Mouse (Mus musculus) embryonic facial prominence, embryonic 12.5 days (tissue): ENCODE results near the gene Gart. TPM values are rescaled to one million over a fixed set of nuclear protein-coding genes. Genes with fewer than 3 reads are reported as not detected.
A peak's percentile ranks its signal among the peaks of the same experiment; 100 is the strongest.

Experiments
- ATAC-seq: fragments of 200-750 bp; cut with Nextera tagmentation; 2 replicates; pipeline ENCODE4 v1.8.0; 2017; ENCODE audit not compliant: insufficient number of reproducible peaks, insufficient read depth, low FRiP score, low TSS enrichment
- H3K27ac ChIP-seq: fragments of 300-500 bp; sonication (generic); 2 replicates; pipeline ENCODE4 v1.5.1; 2016; ENCODE audit warnings: mild to moderate bottlenecking
- H3K27me3 ChIP-seq: fragments of 300-500 bp; sonication (generic); 2 replicates; pipeline ENCODE4 v1.6.1; 2016; ENCODE audit warnings: mild to moderate bottlenecking, moderate library complexity
- H3K36me3 ChIP-seq: fragments of 300-500 bp; sonication (generic); 2 replicates; pipeline ENCODE4 v1.6.1; 2016; ENCODE audit warnings: mild to moderate bottlenecking
- H3K4me1 ChIP-seq: fragments of 300-500 bp; sonication (generic); 2 replicates; pipeline ENCODE4 v1.6.1; 2016
- H3K4me2 ChIP-seq: fragments of 300-500 bp; sonication (generic); replicated peaks from 2 replicates; pipeline ENCODE4 v1.6.1; 2016; ENCODE audit warnings: mild to moderate bottlenecking, moderate library complexity
- H3K4me3 ChIP-seq: fragments of 300-500 bp; sonication (generic); 2 replicates; pipeline ENCODE4 v1.5.1; 2016; ENCODE audit warnings: mild to moderate bottlenecking
- H3K9ac ChIP-seq: fragments of 300-500 bp; sonication (generic); 2 replicates; pipeline ENCODE4 v1.6.1; 2016; ENCODE audit warnings: mild to moderate bottlenecking, moderate library complexity
- H3K9me3 ChIP-seq: fragments of 300-500 bp; sonication (generic); 2 replicates; pipeline ENCODE4 v1.6.1; 2016; ENCODE audit warnings: mild to moderate bottlenecking, moderate library complexity
- WGBS: fragments of 180-500 bp; shearing (Covaris S2); methylation state at CpG from one replicate; pipeline ENCODE4 v1.1.7; 2016; 5-methylcytosine and 5-hydroxymethylcytosine counted together
- polyA plus RNA-seq: library from polyadenylated mRNA; unstranded; fragments of >200 nt; fragmentation: Nextera tagmentation; extraction: Ambion mirVana; gene quantifications from 2 replicates; pipeline ENCODE4 v1.2.1, GENCODE M21; 2016

Gart gene
- polyA plus RNA-seq, 1 experiment from 2014 or later = 121 TPM

DNA sequence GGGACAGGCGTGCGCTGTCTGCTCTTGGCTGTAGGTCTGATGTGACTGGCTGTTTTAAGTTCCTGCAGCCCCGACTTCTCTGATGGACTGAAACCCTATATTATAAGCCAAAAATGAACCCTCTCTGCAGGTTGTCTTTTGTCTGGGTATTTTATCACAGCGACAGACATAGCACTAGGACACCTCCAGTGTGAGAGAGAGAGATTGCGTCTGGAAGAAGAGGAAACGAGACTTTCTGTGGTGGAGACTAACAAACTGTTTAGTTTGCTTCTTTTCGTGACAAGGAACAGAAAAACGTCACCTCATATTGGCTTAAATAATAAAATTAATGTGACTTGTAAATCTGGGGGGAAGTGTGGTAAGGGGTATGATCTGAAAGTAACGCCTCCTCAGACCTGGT is 45.1 kb downstream of the Gart start:
- Histone ChIP-seq H3K9ac (no peak overlapping the region), H3K27ac (no peak overlapping the region)
- 70% methylated on average over 9 of the region's 9 CpGs for WGBS

DNA sequence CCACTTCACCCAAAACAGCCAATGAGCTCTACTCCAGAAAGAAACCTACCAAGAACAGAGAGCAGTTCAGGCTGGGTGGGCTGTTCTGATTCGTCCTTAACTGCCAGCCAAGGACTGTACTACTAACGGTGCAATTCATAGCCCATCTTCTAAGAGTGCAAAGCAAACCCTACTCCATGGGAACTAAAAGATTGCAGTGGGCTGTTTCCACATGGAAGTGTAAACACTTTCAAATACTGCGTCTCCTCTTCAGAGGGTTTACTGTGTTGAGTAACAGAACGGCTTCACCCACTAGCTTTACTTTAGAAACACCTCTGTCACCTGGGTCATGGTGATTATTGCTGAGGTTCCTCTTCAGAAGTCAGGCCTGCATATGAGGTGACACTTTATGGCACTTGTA is 45.7 kb downstream of the Gart start:
- WGBS = 77% methylated on average over 4 of the region's 4 CpGs
- H3K27me3 ChIP-seq = 0 out of 2 replicates have a peak, but pooled peaks cover 9% of the 10 kb centered on the region

More for the DNA sequence above, 45.1 kb downstream of the Gart start:
- H3K27me3 ChIP-seq = 0 out of 2 replicates have a peak, but pooled peaks cover 9% of the 10 kb centered on the region
- no peak overlapping the region for H3K4me3 ChIP-seq
- no peaks in the 10 kb centered on the region for H3K36me3 ChIP-seq
- no peaks in the 10 kb centered on the region for H3K9me3 ChIP-seq
- H3K4me2 ChIP-seq = no peak overlapping the region
- H3K4me1 ChIP-seq = peaks cover 2% of the 10 kb centered on the region; the same call in 1 of the 2 replicates
- no peak for ATAC-seq

DNA sequence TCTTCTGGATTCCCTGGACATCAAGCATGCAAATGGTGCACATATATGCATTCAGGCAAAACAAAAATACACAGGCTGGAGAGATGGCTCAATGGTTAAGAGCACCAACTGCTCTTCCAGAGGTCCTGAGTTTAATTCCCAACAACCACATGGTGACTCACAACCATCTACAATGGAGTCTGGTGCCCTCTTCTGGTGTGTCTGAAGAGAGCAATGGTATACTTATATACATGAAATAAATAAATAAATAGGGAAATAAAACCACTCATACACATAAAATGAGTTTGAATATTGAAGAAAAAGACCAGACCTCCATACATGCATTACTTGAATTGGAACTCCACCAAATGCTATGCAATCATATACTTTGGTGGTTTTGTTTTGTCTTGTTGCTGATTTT is 47.5 kb downstream of the Gart start:
- Histone ChIP-seq H3K27ac (no peak overlapping the region), H3K27me3 (0 out of 2 replicates have a peak, but pooled peaks cover 9% of the 10 kb centered on the region), H3K4me1 (peaks cover 7% of the 10 kb centered on the region; the same call in 1 of the 2 replicates), H3K4me2 (no peak overlapping the region), H3K36me3 (no peaks in the 10 kb centered on the region), H3K9ac (no peak overlapping the region), H3K4me3 (no peak overlapping the region), H3K9me3 (no peaks in the 10 kb centered on the region)
- ATAC-seq = no peak

More for the DNA sequence above, 45.7 kb downstream of the Gart start:
- Histone ChIP-seq H3K4me2 (no peak overlapping the region), H3K27ac (no peak overlapping the region), H3K9ac (no peak overlapping the region), H3K9me3 (no peaks in the 10 kb centered on the region), H3K4me1 (peaks cover 7% of the 10 kb centered on the region; the same call in 1 of the 2 replicates), H3K36me3 (no peaks in the 10 kb centered on the region), H3K4me3 (no peak overlapping the region)
- no peak for ATAC-seq

DNA sequence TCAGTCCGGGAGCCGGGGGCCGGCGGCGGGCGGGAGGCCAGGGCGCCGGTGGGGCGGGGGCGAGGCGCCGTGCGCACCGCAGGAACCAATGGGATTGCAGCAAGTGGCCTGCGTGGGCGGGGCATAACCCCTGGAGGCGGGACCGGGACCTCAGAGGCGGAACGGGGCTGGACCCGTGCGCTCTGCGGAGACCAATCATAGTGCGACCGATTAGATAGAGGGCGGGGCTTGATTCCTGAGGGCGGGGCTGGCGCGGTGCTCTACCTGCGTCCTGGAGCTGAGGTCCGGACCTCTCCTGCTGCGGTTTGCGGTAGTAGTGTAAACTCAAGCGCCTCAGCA is 49.1 kb downstream of the Gart start, which contains the start of gene Tmem50b:
Gene Tmem50b (minus strand): TSS at position 129 of the 339 bp plus-strand sequence.
- peak within 1 kb of the TSS; percentile 69 for H3K9ac ChIP-seq
- under 1% methylated on average over 34 of the region's 34 CpGs for WGBS
- H3K27ac ChIP-seq = no peak within 1 kb of the TSS
- H3K4me3 ChIP-seq = peak within 1 kb of the TSS; percentile 88
- ATAC-seq = peak; percentile 97
- 0 out of 2 replicates have a peak, but pooled peaks cover 9% of the 10 kb centered on the region for H3K27me3 ChIP-seq
- H3K9me3 ChIP-seq = no peaks in the 10 kb centered on the region
- H3K4me1 ChIP-seq = peaks cover 11% of the 10 kb centered on the region
- H3K4me2 ChIP-seq = peak within 1 kb of the TSS; percentile 93
- H3K36me3 ChIP-seq = no peaks in the 10 kb centered on the region

DNA sequence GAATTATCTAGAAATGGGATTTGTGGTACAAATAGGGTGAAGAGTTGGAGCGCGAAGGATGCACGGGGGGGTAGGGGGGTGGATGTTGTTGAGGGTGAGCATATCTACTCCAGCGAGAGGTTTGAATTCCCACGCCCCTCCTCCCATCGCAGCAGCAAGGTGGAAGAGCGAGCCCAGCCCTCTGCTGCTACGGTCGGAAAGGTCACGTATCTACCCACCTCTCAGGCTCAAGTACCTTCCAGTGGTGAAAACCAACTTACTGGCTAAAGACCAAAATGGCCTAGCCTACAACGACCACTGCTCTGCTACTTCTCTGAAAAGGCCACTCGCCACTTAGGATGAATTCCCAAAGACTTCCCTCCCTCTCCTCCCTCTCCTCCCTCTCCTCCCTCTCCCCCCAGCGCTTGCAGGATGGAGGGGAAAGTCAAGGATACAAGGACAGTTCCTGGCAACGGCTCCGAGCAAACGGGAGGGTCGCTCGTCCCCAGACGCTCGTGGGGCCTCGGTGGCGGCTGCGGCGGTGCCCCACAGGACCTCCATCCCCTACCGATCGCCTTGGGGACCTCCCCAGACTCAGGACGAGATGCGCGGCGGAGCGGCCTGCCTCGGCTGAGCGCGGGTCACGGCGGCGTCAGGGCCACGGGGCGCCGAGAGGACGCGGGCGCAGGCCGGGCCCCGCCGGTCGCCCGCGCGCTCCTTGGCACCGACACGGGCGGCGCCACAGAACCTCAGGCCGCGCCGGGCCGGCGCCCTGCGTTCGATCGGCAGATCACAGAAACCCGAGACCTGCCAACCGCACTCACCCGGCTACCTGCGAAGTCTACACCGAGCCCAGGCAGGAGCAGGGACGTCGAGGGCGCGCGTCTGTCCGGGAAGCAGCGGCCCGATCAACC is 49.7 kb downstream of the Gart start:
- peak overlapping the region; percentile 88 for H3K4me3 ChIP-seq
- peak overlapping the region; percentile 93 for H3K4me2 ChIP-seq
- H3K4me1 ChIP-seq = peaks cover 18% of the 10 kb centered on the region
- H3K36me3 ChIP-seq = no peaks in the 10 kb centered on the region
- peak overlapping the region; percentile 69 for H3K9ac ChIP-seq
- no peak for ATAC-seq
- H3K27ac ChIP-seq = no peak overlapping the region
- under 1% methylated on average over 63 of the region's 75 CpGs for WGBS
- H3K27me3 ChIP-seq = 0 out of 2 replicates have a peak, but pooled peaks cover 9% of the 10 kb centered on the region
- no peaks in the 10 kb centered on the region for H3K9me3 ChIP-seq

DNA sequence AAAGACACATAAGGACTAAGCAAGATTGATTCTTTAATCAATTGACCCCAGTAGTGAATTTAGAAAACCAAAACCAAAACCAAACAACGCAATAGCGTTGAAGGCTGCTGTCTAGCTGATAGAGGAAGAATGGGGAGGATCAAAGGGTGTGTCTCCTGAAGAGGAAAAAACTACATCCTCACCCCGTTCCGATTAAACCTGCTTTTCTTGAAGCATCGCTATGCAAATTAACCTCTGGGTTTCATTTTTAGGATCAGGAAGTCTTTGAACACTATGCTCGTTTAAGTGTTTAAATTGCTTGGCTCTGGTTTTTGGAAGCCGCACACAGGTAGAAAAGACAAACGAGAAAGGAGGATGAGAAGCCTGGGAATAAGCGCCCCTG is 50.4 kb downstream of the Gart start:
- ATAC-seq = no peak
- Histone ChIP-seq H3K27me3 (0 out of 2 replicates have a peak, but pooled peaks cover 9% of the 10 kb centered on the region), H3K27ac (no peak overlapping the region), H3K36me3 (no peaks in the 10 kb centered on the region), H3K9ac (peak overlapping the region; percentile 69; the same call in 1 of the 2 replicates), H3K4me2 (peak overlapping the region; percentile 93), H3K4me3 (peak overlapping the region; percentile 88), H3K4me1 (peaks cover 20% of the 10 kb centered on the region), H3K9me3 (no peaks in the 10 kb centered on the region)
- WGBS = 17% methylated on average over 9 of the region's 9 CpGs

DNA sequence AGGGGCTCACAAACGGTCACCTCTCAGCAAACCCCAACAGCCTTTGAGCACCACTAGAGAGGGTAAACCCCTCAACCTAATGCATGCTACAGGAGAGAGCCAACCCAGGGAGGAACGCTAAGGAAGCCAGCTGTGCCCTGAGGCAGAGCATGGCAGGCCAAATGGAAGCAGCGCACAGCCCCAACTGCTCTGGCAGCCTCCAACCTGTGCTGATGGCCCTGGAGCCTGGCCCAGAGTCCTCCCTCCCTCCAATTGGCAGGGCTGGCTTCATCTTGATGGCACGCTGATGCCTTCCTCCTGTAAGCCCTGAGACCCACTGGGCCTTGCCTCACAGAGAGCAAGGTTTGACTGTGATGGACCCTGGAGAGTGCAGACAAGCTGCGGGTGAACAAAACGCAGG is 51.7 kb downstream of the Gart start:
- WGBS = 77% methylated on average over 6 of the region's 6 CpGs
- no peaks in the 10 kb centered on the region for H3K36me3 ChIP-seq
- 0 out of 2 replicates have a peak, but pooled peaks cover 9% of the 10 kb centered on the region for H3K27me3 ChIP-seq
- peaks cover 20% of the 10 kb centered on the region for H3K4me1 ChIP-seq
- H3K9ac ChIP-seq = no peak overlapping the region
- ATAC-seq = no peak
- H3K9me3 ChIP-seq = no peaks in the 10 kb centered on the region
- H3K4me3 ChIP-seq = no peak overlapping the region
- no peak overlapping the region for H3K4me2 ChIP-seq
- no peak overlapping the region for H3K27ac ChIP-seq

DNA sequence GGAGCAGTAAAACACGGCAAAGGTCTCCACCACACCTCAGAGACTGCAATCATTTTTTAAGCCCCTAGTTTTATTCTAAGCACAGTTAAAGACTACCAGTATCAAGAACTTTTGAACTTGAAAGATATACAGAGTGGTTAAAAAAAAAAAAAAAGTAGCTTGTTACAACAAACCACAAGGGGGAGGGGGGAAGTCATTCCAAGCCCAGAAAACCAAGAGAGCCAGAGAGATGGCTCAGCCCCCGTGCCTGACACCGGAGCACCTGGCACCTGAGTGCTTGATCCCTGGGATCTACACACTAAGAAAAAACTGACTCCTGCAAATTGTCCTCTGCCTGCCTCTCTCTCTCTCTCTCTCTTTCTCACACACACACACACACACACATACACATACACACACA is 53.5 kb downstream of the Gart start:
- H3K27me3 ChIP-seq = no peaks in the 10 kb centered on the region
- 59% methylated on average over 3 of the region's 3 CpGs for WGBS
- H3K9me3 ChIP-seq = no peaks in the 10 kb centered on the region
- no peak overlapping the region for H3K27ac ChIP-seq
- H3K36me3 ChIP-seq = no peaks in the 10 kb centered on the region
- H3K4me2 ChIP-seq = no peak overlapping the region
- H3K4me1 ChIP-seq = peaks cover 20% of the 10 kb centered on the region
- H3K9ac ChIP-seq = no peak overlapping the region
- H3K4me3 ChIP-seq = no peak overlapping the region
- no peak for ATAC-seq

DNA sequence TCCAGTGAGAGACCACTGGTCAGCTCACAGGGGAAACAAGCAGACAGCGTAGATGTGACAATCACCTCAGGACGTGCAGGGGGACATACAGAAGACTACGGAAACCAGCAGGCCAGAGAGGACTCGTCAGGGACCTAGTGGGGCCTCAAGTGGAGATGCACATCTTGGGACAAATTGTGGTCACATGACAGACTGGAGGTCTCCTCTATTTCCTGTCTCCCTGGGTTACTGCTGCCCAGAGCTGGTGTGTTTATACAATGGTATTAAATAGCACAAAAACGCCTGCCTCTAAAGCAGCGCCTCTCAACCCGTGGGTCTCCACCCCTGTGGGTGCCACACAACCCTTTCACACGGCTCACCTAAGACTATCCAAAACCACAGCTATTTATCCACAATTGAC is 54.6 kb downstream of the Gart start:
- no peaks in the 10 kb centered on the region for H3K27me3 ChIP-seq
- no peak overlapping the region for H3K27ac ChIP-seq
- H3K4me2 ChIP-seq = no peak overlapping the region
- no peak overlapping the region for H3K9ac ChIP-seq
- no peaks in the 10 kb centered on the region for H3K9me3 ChIP-seq
- WGBS = 56% methylated on average over 8 of the region's 8 CpGs
- ATAC-seq = no peak
- peaks cover 20% of the 10 kb centered on the region for H3K4me1 ChIP-seq
- no peak overlapping the region for H3K4me3 ChIP-seq
- no peaks in the 10 kb centered on the region for H3K36me3 ChIP-seq

DNA sequence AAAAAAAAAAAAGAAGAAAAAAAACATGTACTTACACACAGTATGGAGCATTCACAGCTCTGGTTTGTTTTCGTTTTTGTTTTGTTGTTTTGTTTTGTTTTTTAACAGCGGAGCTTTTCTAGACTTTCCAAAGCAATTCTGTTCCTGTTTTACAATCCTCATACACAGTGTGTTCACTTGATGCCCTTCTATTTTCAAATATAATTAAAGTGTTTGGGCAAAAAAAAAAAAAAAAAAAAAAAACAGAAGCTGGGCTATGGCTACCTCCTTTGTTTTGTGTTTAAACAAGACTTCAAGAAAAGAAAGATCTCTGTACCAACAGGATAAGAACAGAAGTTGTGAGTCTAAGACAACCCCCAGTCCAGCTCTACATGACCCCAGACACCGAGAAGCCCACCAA is 58.0 kb downstream of the Gart start:
- no peak overlapping the region for H3K9ac ChIP-seq
- ATAC-seq = no peak
- no peaks in the 10 kb centered on the region for H3K27me3 ChIP-seq
- no peaks in the 10 kb centered on the region for H3K9me3 ChIP-seq
- 83% methylated on average over 3 of the region's 3 CpGs for WGBS
- no peak overlapping the region for H3K4me3 ChIP-seq
- peaks cover 6% of the 10 kb centered on the region; the same call in 1 of the 2 replicates for H3K36me3 ChIP-seq
- H3K4me1 ChIP-seq = peaks cover 13% of the 10 kb centered on the region
- no peak overlapping the region for H3K4me2 ChIP-seq
- H3K27ac ChIP-seq = no peak overlapping the region

DNA sequence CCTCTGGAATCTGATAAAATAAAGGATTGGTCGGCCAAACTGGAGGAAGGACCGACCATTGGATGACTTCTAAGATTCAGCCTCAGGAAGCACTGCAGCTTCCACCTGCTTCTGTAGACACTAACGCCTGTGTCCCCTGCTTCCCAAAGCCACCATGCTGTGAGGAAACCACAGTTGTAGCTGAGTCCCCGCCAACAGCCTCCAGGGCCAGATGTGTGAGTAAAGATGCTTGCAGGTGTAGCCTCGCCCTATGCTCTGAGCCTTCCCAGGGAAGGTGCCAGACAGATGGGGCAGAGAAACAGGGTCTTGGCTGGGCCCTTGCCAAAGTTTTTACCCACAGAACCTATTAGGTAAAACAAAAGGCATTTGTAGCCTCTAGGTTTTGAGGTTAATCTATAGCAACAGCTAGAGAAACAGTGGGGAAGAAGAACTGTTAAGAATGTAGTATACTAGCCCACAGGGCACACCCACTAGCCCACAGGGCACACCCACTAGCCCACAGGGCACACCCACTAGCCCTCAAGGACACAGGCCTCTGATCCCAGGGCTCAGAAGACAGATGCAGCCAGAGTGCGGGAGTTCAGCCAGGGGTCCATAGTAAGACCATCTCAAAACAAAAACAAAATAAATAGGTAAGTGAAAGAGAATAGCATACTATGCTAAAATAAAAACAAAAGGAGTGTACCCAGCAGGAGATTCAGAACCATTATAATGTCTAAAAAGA is 58.9 kb downstream of the Gart start:
- Histone ChIP-seq H3K27me3 (no peaks in the 10 kb centered on the region), H3K4me1 (peaks cover 11% of the 10 kb centered on the region), H3K9me3 (no peaks in the 10 kb centered on the region), H3K36me3 (peaks cover 6% of the 10 kb centered on the region; the same call in 1 of the 2 replicates), H3K9ac (no peak overlapping the region), H3K4me2 (no peak overlapping the region), H3K4me3 (no peak overlapping the region), H3K27ac (no peak overlapping the region)
- WGBS = 65% methylated on average over 6 of the region's 6 CpGs
- no peak for ATAC-seq
